Mouse (Mus musculus) ovary, adult 18-20 months (tissue): ENCODE data around the gene Rpl14.
A peak's percentile ranks its signal among the peaks of the same experiment; 100 is the strongest.

ENCODE experiments used
- DNase-seq: peaks from one replicate; pipeline ENCODE4 v3.0.0; 2022; ENCODE audit warnings: low spot score, mixed read lengths

Rpl14 gene

DNA sequence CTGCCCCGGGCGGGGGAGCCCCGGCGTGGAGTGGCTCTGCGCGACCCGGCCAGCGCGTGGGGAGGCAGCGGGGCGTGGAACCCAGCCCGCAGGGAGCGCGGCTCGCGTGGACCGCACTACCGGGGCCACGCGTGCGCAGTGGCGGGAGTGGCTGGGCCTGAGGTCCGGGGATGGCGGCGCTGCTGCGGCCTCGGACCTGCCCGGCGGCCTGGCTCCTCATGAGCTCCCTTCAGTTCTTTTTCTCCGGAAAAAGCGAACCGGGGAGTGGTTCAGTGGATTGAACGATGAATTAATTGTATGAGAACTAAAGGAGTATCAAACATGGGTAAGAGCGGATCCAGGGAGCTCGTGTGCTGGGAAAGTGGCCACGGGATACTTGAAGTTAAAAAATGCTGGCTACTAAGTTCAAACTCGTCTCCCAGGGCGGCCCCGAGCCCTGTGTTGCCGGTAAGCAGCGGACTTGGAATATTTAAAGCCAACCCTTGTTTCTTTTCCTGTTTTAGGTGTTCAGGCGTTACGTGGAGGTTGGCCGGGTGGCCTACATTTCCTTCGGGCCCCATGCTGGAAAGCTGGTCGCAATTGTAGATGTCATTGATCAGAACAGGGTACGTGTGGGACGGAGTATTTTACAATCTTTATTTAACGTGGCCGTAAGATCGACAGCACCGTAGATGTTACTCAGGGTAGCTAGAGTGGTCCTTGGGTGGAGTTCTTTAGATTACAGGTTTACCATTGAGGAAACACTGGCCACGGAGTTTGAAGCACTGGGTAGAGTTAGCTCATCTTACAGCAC lies 545 bp downstream of the Rpl14 start:
- no peak for DNase-seq

DNA sequence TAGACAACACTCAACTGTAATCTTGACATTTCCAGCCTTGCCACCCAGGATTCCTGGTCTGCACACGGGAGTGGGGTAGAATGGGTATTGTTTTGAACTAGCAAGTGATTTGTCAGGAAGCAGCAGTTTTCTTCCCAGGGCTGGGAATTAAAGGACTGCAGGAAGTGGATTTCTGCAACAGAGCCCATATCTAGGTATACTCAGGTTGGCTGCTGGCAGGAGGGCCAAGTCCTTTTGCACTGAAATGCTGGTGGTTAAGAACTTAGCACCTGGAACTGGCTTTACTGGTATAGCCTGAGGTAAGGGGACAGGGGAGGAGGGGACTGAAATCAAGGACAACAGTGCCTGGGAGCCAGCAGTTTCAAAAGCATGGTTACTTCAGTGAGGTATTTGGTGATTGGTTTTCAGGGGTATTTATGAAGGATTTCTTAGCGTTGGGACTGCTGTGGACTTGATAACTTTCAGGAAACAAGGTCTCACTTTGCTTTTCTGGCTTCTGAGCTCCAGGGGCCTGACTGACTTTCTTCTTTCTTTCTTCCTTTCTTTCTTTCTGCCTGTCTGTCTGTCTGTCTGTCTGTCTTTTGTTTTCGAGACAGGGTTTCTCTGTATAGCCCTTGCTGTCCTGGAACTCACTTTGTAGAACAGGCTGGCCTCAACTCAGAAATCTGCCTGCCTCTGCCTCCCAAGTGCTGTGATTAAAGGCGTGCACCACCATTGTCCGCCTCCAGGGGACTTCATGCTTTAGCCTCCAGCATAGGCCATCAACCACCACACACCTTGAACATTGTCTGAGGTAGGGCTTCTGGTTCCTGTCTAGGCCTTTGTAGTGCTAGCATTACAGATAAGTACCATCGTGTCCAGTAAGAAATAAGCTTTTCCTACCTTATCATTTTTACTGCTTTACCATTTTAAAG lies 4.8 kb downstream of the Rpl14 start:
- no peak for DNase-seq

DNA sequence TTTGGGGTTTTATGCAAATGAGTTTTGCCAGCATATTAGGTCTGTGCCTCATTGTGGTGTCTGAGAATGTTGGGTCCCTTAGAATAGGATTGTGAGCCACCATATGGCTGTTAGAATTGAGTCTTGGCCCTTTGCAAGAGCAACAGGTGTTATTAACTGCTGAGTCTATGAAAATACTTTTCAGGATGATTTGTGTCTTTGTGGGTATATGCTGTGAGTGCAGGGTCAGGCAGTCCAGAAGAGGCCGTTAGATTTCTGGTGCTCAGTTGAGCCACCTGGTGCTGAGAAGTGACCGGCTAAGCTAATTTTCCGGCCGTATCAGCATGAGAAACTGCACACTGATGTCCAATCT lies 5.4 kb downstream of the Rpl14 start:
- no peak for DNase-seq

DNA sequence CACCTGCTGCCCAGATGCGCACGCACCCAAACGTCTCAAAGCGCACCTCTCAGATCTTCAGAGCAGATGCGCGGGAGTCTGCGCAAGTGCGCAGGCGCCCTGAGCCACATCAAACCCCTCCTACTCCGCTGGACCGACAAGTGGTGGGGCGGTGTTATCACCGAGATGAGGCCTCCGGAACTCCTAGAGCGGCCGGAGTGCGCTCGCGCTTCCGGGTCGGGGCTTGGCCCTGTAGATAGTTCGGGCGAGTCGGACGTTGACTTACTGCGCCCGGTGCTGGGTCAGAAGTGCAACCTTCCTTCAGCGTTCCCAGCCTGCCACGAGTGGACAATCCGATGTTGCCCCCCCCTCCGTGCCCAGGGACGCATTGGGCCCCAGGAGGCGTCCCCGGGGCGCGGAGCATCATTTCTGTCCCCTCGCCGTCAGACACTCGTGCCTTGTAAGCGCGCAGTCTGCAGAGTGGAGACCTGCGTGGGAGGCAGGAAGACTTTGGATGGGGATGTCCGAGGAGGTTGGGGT lies 5.9 kb downstream of the Rpl14 start:
- peak; percentile 82 for DNase-seq

DNA sequence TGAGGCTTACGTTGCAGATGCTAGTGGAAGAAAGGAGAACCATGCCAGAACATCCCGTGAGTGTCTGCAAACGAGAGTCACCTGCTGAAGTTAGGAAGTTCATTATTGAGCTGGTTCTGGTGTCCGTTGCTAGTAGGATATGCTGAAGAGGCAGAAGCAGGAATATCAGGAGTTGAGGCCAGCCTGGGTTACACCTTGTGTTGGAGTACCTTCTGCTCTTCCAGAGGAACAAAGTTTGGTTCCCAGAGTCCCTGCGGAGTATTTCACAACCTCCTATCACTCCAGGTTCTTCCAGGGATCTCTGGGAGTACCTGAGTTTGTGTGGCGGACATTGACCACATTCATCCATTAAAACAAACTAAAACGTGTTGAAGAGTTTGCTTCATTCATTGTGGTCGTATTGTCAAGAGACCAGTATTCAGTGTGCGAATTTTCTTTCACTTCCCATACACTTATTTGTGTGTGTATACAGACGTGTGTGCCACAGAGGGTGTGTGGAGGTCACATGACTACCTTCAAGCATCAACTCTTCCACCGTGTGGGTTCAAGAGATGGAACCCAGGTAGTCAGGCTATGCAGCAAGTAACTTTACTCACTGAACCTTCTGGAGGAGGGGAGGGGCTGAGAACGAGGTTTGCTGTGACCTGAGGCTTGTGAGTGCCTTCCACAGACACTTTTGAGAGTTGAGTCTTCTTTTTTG lies 6.6 kb downstream of the Rpl14 start:
- DNase-seq: no peak

DNA sequence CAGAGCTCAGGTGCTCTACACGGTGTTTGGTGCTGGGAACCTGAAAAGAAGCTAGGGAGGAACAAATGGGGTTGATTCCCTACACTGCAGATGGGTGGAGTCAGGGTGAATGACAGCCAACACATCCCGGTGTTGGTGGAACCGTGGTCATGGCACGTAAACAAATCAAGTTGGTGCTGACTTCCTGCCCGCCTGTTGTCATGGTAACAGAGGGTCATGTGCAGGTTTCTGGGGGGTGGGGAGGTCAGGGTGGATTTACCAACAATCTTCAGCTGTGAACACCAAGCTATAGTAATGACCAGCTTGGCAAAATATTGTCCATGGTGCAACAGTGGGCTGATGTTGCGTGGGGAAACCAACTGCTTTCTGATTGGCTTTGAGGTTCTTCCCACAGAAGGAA lies 7.5 kb downstream of the Rpl14 start:
- DNase-seq: no peak

DNA sequence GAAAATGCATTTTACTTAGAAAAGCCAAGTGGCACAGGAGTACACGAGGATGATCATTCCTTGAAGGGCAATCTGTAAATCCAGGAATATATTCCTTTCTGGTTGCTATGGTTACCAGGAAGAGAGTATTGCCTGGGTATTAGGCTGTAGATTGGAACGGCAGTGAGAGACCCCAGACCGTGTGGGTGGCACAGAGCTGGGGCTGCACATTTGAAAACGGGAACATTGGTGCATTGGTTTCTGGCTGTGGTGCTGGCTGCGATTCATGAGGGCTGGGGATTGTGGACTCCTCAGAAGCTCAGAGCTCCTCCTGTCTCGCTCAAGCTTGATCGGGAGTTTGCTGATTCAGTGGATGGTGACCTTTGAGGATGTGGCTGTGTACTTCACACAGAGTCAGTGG lies 8.6 kb downstream of the Rpl14 start:
- DNase-seq: no peak

DNA sequence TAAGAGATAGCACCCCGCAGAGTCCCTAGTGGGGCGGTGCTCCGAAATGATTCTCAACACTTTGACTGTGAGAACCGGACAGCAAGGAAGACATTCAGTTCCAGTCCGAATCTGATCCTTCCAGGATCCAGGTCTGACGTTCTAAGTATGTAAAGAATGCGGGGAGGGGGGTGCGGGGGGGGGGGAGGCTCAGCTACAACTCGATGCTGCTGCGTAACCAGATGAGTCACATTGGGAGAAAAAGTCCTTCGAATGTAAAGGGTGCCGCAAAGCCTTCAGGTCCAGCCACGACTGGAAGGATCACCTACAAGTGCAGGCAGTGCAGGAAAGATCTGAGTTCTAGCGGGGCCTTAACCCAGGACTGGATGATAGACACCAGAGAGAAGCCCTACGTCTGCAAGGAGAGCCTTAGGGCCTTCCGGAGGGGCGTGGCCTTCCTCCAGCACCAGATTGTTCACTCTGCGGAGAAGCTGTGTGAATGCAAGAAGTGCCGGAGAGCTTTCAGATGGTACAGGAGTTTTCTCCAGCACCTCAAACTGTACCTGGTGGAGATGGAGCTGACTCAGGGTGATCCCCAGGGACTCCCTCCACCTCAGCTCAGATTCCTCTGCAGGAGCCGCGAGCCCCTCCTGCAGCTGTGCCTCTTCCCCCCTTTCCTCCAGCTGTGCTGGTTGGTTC lies 10.8 kb downstream of the Rpl14 start:
- peak; percentile 26 for DNase-seq

DNA sequence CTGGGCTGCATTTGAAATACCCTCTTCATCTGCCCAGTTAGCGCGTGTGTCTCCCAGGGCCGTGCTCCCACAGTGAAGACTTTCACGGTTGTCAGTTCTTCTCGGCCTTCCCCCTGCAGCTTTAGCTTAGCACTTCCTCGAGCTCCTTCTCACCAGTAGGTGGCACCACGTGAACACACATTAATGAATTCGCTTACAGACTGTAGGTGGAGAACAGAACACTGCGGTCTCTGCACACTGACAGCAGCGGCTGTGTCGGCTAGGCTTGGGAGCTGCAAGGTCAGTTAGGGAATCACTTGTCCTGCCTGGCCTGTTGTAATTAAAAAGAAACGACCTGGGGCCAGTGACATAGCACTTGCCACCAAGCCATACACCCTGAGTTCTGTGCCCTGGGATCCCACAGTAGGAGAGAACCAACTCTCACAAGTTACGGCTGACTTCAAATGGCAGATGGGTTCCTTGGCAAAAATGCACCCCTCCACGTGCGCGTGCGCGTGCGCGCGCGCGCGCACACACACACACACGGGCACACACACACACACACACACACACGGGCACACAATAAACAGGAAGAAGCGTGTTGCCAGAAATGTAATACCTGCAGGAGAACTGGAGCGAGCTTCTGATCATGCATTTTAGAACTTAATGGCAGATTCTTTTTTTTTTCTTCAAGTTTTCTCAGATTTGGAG lies 11.5 kb downstream of the Rpl14 start:
- peak; percentile 76 for DNase-seq

DNA sequence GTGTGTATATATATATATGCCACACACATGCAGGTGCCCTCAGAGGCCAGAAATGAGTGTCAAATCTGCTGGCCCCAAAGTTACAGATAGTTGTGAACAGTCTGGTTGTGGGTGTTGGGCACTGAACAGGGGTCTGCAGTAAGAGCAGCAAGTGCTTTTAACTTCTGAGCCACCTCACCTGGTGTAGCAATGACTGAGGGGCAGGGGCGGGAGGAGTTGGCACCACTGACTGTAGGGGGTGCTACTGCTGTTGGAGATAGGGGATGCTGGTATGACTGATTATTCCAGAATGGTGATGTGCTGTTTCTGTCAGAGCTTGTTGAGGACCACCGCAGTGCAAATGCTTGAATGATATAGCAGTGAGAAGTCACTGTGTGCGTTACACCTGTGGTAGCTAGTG lies 12.1 kb downstream of the Rpl14 start:
- no peak for DNase-seq

DNA sequence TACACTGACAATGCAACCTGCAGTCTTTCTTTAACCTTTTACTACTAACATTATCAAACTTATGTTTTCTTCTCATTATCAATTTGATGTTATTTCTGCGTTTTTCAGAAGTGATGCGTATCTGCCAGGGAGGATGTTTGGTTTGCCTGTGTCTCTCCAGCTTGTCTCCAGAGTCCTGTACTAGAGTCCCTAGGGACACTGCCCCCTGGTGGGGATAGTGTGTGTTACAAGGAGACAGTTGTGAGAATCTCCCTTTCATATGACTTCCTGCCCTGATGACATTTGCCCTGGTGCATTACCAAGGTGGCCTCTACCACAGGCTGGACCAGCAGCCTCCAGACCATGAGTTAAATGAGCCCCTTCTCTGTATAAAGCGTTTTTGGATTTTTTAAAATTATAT lies 15.3 kb downstream of the Rpl14 start:
- DNase-seq: no peak

DNA sequence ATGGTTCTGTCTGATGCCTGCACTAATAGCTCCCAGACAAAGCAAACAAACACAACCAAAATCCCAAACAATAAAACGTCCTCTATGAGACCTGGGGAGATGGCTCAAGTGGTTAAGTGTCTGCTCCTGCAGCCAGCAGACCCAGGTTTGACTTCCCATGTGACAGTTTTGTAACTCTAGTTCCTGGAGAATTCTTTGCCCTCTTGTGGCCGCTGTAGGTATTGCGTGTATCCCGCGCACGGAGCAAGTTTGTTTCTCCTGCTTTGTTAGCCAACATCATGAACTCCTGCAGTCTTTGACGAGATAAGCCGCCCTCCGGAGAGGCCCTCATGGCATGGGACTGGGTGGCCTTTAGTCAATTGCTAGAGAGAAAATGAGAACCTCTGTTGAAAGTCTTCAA lies 20.2 kb downstream of the Rpl14 start:
- no peak for DNase-seq

DNA sequence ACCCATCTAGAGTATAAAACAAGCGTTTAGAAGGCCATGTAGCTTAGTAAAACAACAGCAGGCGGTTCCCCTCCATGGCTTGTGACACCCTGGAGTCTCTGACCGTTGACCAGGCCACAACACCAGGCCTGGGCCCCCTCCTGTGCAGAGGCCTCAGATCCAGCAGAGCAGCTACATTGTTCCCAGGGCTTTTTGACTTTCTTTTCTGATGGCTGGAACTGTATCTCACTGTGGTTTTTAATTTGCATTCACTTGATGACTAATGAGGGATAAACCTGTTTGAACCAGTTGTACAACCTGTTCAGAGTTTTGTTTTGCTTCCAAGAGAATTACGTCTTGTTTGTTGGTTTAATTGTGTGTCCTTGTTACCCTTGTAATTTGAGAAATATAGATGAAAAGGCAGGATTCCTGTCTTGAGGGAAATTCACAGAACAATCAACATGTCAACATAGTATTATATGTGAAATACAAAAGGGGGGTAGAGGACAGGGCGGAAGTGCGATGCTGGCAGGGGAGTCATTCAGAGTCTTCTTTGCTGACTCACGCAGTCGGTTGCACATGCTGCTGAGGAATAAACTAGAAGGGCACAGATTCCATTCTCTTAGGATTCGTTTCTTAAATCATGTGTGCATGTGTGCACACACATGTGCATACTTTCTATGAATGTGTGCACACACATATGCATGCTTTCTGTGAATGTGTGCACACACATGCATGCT lies 22.3 kb downstream of the Rpl14 start:
- no peak for DNase-seq

DNA sequence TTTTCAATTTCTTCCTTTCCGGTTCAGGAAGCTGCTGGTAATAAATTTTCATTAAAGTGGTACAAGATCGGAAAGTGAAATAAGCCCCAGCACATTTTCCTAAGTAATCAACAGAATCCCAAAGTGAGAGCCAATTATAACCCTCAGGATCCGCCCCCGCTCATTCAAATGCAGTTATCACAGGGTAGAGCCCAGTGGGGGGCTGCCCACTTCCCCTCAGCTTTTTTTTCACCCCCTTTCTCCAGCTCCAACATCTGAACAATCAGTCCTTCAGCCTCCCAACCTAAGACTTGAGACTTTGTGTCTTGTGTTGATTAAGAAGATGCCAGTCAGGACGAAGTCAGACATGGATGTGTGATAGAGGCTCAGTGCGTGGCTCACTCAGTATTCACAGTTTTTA lies 23.6 kb downstream of the Rpl14 start:
- DNase-seq: no peak

DNA sequence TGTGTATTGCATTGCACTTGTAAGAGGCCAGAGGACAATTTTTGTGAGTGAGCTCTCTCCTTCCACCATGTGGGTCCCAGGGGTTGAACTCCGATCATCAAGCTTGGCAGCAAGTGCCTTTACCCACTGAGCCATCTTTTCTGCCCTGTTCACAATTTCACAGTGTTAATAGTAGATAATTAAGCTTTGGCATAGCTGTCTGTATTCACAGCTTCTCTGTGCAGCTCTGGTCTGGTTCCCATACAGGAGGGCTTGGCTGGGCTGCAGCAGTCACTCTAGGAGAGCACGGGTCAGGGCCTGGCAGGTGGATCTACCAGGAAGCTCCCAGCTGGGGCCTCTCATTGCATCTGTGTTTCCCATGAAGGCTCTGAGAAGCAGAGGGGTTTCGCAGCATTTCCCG lies 24.1 kb downstream of the Rpl14 start:
- no peak for DNase-seq

DNA sequence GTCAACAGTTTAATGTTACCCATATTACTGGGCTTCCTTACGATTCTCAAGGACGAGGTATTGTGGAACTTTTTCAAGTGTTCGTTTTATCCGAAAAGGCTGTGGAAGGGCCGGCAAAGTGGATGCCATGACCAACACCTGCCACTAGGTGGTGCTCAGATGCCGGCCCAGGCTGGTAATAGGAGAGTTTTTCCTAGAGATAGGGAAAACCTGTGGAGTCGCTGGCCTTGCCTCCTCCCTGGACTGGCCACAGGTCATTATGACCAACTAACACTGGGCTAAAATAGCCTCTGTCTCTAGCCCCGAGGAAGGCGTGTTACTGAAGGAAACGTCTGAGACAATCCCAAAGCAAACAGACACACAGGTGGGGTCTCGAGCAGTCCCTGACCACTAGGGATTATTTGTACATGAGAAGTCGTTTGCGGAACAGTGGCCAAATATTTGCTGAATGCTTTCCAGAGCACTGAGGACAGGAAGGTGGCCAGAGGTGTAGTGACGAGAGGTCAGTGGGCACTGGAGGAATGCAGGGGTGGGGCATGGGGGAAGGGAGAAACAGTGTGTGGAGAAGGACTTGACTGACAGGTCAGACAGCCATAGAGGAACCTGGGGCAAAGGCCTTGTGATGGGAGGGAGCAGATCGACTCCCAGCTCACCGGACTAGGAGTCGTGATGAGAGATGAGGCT lies 30.4 kb downstream of the Rpl14 start:
- DNase-seq: peak; percentile 46

DNA sequence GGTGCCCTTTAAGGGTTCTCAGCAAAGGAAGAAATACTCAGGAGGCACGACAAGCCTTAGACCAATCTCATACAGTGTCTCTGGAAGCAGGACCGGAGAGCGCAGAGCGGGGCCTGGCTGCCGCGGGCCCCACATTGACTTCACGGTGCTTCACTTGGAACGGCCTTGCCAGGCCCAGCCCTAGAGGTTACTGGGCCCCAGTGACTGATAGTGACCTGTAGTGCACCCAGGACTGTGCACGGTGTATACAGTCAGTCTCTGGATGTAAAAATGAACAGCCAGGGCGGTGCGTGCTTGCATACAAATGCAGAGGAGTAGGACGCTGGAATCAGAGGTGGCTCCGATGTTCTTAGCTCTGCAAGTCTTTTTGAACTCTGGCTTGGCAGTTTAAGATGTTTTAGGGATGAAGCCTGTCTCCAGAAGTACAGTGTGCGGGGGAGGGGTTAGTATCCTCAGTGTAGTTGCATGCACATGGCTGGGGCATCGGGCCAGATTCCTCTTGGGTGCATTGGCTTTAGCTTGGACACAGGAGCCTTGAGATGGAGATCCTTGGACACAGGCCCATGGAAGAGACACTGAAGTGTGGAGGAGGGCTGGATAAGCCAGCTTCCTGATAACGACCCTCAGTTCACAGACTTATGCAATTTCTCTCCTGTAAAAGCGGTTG lies 31.1 kb downstream of the Rpl14 start:
- DNase-seq: peak; percentile 79

DNA sequence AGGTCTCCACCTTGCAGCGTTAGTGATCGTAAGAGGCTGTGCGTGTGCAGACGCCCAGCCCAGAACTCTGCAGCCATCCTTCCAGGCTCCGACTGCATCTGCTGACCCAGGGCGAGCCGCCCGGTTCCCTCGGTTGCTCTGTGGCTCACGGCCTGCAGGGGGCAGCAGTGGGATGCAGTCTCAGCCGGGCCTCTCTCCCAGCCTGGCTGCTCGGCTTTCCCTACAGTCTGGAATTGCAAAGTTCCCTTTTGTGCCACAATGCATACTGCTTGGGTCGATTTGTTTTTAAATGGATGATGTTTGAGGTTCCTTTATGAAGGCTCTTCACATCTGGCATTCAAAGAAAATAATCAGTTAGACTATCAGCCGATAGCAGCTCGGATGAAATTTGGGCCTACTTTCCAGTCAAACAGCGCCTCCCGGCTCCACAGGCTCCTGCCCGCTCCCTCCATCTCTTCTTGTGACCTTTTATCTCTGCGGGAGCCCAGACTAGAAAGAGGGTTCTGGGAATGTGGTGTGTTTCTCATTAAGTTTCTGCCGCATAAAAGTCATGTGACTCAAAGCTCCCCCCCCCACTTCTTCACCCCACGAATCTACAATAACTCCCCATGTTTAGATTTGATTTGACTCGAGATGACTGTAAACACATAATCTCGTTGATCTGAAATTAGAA lies 31.7 kb downstream of the Rpl14 start:
- peak; percentile 71 for DNase-seq

DNA sequence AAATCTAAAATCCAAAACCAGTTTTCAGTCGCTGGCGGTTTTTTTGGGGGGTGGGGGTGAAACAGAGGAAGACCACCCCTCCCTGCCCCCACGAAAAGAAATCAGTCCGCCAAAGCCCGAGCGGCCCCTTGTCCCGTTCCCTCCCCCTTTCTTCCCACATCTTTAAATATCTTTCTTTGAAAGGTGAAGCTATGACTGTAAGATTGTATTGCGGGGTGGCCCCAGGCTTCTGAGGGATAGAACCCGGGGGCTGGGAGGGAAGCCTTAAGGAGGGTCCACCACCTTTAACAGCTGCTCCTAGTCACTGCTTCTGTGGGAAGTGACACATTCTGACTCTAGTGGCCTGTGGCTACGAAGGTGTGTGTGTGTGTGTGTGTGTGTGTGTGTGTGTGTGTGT lies 32.3 kb downstream of the Rpl14 start:
- DNase-seq: no peak
